Mouse (Mus musculus) cerebellum, adult 2 months (tissue): ENCODE data around the gene Svop. TPM values are rescaled to one million over a fixed set of nuclear protein-coding genes. Genes with fewer than 3 reads are reported as not detected.

Experiments
- DNase-seq, 2 experiments: peaks; one replicate each; pipeline ENCODE4 v3.0.0; 2021
- H3K27ac ChIP-seq: fragments of 200-500 bp; 2 replicates; pipeline ENCODE4 v1.5.1; 2012; ENCODE audit warnings: low read length, control low read depth, inconsistent platforms; ENCODE audit not compliant: insufficient read depth
- H3K27me3 ChIP-seq: fragments of 200-500 bp; 2 replicates; pipeline ENCODE4 v1.6.1; 2012; ENCODE audit warnings: inconsistent platforms, mild to moderate bottlenecking, low read length, moderate library complexity; ENCODE audit not compliant: control insufficient read depth, insufficient read depth
- H3K4me1 ChIP-seq: fragments of 200-500 bp; 2 replicates; pipeline ENCODE4 v1.6.1; 2011; ENCODE audit warnings: low read length; ENCODE audit not compliant: control insufficient read depth, insufficient read depth
- H3K4me3 ChIP-seq: fragments of 200-500 bp; replicated peaks from 2 replicates; pipeline ENCODE3; 2011; ENCODE audit warnings: mild to moderate bottlenecking, low read depth, low read length, control low read depth; ENCODE audit not compliant: insufficient read depth
- CTCF ChIP-seq: fragments of 200-500 bp; IDR thresholded peaks from 2 replicates; pipeline ENCODE4 v1.5.1; 2011; ENCODE audit warnings: low read depth, mild to moderate bottlenecking, control low read depth, low read length, moderate library complexity, borderline replicate concordance; ENCODE audit not compliant: insufficient read depth
- POLR2A ChIP-seq: fragments of 200-500 bp; IDR thresholded peaks from 2 replicates; pipeline ENCODE4 v1.6.1; 2011; ENCODE audit warnings: low read length, control low read depth, borderline replicate concordance; ENCODE audit not compliant: insufficient read depth
- WGBS: fragments of 180-500 bp; shearing (Covaris S2); methylation state at CpG from one replicate; pipeline ENCODE4 v1.1.7; 2018; 5-methylcytosine and 5-hydroxymethylcytosine counted together
- polyA plus RNA-seq: library from polyadenylated mRNA; depleted of rRNA; stranded (reverse); fragments of >200 nt; gene quantifications from 2 replicates; pipeline ENCODE4 v1.2.3, GENCODE M21; 2012; rRNA removed

Svop gene
- 95.3 and 95.7 TPM in 2 replicates for polyA plus RNA-seq

DNA sequence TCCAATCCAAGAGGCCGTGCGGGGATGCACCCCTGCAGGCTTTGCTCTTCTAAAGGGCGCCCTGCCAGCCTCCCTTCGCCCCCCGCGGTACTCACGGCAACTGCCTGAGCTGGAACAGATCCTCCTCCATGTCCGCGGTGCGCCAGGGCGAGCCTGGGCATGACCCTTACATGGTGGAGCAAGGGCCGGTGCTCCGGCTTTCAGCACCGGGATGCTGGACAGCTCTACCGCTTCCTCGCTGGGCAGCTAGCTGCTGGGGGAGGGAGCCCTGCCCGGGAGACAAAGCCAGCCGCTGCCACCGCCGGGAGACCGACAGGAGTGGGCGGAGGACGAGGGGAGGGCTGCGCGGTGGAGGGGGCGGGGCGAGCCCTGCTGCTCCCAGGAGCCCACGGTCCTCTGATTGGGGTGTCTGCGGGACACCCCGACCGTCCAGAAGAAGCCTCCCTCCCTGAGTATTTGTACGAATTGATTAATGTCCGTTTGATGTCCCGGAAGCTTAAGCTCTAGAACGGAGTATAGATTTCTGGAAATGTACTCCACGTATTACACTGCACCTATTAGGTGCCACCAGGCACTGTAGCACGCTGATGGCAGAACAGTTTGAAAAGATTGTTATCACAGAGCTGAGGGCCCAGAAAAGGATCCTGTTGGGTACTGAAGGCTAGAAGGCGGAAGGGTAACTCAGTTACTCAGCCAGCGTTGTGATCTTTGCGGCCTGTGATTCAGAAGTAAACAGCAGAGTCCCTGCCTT is at the start of gene Svop:
TSS of gene Svop (minus strand) at position 514 of the 751 bp plus-strand sequence.
- peak within 1 kb of the TSS; percentile 67 for H3K27ac ChIP-seq
- TF ChIP-seq CTCF, result no peak
- TF ChIP-seq POLR2A, result peak; percentile 72
- peak; percentile 91 to 93 for DNase-seq

GRCm38 (mm10) chr5:114139175-114139574 is 47.8 kb upstream of the Svop start:
- TF ChIP-seq POLR2A, result no peak
- no peak for TF ChIP-seq CTCF
- H3K4me3 ChIP-seq, result no peak overlapping the region
- no peaks in the 10 kb centered on the region for H3K27me3 ChIP-seq
- 0 out of 2 replicates have a peak, but pooled peaks cover 3% of the 10 kb centered on the region for H3K4me1 ChIP-seq
- peak; percentile 50 to 65 for DNase-seq
- H3K27ac ChIP-seq, result no peak overlapping the region; the same call in 1 of the 2 replicates
- 13% methylated on average over 9 of the region's 9 CpGs for WGBS

More for the DNA sequence above, at the start of gene Svop:
- Histone ChIP-seq H3K4me3 (peak within 1 kb of the TSS; percentile 60), H3K4me1 (peaks cover 20% of the 10 kb centered on the region), H3K27me3 (no peaks in the 10 kb centered on the region)
- 3% methylated on average over 40 of the region's 40 CpGs for WGBS

DNA sequence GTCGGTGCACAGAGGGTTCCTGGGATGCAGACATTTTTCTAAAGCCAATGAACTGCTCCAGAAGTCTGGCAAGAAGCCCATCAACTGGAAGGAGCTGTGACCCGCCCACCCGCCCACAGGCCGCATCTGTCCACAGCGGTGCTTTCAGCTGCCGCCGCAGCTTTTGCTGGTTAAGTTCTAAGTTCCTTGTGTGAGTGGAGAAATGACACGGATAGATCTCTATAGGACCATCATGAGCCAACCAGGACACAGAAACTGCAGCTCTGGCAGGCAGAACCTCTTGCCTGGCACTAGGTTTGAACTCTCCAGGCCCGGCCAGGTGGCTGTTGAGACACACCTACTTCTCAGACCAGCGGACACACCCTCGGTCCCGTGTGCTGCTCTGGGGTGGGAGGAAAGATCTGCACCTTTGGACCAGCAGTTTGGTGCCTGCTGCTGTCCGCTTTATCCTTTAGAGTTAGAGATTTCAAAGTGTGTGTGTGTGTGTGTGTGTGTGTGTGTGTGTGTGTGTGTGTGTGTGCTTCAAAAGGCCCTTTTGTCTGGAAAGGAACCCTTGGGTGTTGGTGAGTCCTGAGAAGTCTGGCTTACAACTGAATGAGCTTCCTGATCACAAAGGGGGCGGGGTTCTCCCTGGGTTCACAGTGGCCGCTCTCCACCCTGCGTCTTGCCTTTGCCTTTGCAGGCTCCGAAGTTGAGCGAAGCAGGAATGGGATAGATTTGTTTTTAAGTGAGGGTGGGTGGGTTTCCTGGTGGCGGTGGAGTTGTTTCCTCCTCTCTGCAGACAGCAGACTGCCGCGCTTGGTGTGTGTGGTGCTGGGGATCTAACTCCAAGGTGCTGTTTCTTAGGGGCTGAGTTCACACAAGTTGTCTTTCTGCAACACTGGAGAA is 47.2 kb upstream of the Svop start:
- 0 out of 2 replicates have a peak, but pooled peaks cover 3% of the 10 kb centered on the region for H3K4me1 ChIP-seq
- no peak overlapping the region for H3K27ac ChIP-seq
- no peak overlapping the region for H3K4me3 ChIP-seq
- WGBS, result 49% methylated on average over 21 of the region's 21 CpGs
- no peak for DNase-seq
- H3K27me3 ChIP-seq, result no peaks in the 10 kb centered on the region
- TF ChIP-seq POLR2A (no peak), CTCF (no peak)

DNA sequence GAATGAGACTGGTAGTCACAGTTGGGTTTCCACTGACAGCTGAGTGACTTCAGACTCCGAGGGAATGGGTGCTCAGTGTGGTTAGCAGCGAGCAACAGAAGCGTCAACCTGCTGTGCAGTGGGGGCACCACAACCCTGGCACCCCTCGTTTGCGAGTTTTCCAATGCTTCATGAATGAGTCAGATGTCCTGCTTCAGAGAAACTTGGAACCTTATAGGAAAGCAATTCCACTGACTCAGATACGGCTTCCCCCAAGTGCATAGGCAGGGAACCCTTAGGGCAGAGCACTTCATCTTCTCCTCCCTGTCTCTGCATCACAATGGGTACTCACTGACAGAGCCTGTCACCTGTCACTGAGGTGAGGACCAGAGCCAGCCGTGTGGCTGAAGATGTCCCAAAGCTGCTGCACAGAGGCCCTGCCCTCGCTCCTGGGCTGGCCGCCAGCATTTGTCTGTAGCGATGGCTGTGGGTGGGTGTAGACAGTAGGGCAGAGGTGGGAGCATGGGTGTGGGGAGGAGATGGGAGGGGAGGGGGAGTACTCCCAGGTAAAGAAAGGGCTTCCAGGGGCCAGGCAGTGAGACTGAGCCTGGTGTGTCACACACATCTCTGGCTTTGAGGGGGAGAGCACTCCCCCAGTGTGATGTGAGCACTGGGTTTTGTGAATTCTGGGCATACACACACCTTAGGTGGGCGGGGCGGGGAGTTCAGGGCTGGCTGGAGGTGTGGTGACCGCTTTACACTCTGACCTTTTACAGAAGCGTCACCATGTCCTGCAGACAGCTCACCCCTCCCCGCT is 46.3 kb upstream of the Svop start:
- H3K27me3 ChIP-seq, result no peaks in the 10 kb centered on the region
- WGBS, result 68% methylated on average over 15 of the region's 15 CpGs
- H3K27ac ChIP-seq, result no peak overlapping the region
- 0 out of 2 replicates have a peak, but pooled peaks cover 3% of the 10 kb centered on the region for H3K4me1 ChIP-seq
- DNase-seq, result no peak
- TF ChIP-seq CTCF (no peak), POLR2A (no peak)
- H3K4me3 ChIP-seq, result no peak overlapping the region

DNA sequence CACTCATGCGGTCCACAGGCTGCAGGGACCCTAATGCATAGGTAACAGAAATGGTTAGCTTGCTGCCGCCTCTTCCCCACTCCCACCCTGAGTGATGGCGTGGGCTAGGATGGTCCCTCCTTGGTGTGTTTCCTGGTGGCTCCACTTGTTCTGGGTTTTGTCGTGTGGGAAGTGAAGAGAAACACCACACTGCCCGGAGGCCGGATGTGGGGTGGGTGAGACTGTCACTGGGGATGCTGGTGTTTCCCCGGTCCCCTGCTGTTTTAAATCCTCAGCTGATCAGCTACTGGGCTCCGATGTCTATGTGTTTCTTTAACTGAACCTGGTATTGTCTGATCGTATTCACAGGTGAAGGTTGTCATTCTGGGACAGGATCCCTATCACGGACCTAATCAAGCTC is 44.1 kb upstream of the Svop start:
- no peak for DNase-seq
- Histone ChIP-seq H3K4me3 (no peak overlapping the region), H3K27me3 (no peaks in the 10 kb centered on the region), H3K27ac (no peak overlapping the region), H3K4me1 (0 out of 2 replicates have a peak, but pooled peaks cover 3% of the 10 kb centered on the region)
- WGBS, result 90% methylated on average over 10 of the region's 10 CpGs
- TF ChIP-seq CTCF (no peak), POLR2A (no peak)

- peak; percentile 31 to 37 for DNase-seq
- Histone ChIP-seq H3K4me3 (no peak overlapping the region), H3K4me1 (no peaks in the 10 kb centered on the region), H3K27ac (no peak overlapping the region), H3K27me3 (no peaks in the 10 kb centered on the region)
- 53% methylated on average over 6 of the region's 6 CpGs for WGBS
- TF ChIP-seq POLR2A, result no peak
- peak; percentile 38; the same call in 1 of the 2 replicates for TF ChIP-seq CTCF
Measured at GRCm38 (mm10) chr5:114134091-114134534, 42.7 kb upstream of the Svop start.

GRCm38 (mm10) chr5:114132841-114133240 is 41.5 kb upstream of the Svop start:
- no peak for DNase-seq
- H3K4me1 ChIP-seq, result no peaks in the 10 kb centered on the region
- H3K4me3 ChIP-seq, result no peak overlapping the region
- no peak for TF ChIP-seq POLR2A
- no peak for TF ChIP-seq CTCF
- no peaks in the 10 kb centered on the region for H3K27me3 ChIP-seq
- H3K27ac ChIP-seq, result no peak overlapping the region
- 94% methylated on average over 6 of the region's 6 CpGs for WGBS
